Mouse (Mus musculus): Measurements from ENCODE around the gene Dmwd. TPM values are rescaled to one million over a fixed set of nuclear protein-coding genes. Genes with fewer than 3 reads are reported as not detected.

Dmwd gene
- polyA plus RNA-seq, 2 experiments: 21.8 to 126 TPM

GRCm38 (mm10) chr7:19080451-19080950 lies 4.5 kb downstream of the Dmwd start:
- TF ChIP-seq POLR2A (IDR thresholded peaks at IDR 0.05; ENCODE audit: borderline replicate concordance, extremely low read depth, insufficient read depth, insufficient read length): no peak
- Histone ChIP-seq H3K4me3 (replicated peaks; ENCODE audit: low read length) (no peak overlapping the region), H3K9me3 (ENCODE audit: control insufficient read depth, low read length) (no peaks in the 10 kb centered on the region), H3K36me3 (ENCODE audit: control insufficient read depth, insufficient read depth, low read length) (peaks cover 58% of the 10 kb centered on the region), H3K27ac (replicated peaks; ENCODE audit: low read depth, low read length) (no peak overlapping the region), H3K4me2 (replicated peaks; ENCODE audit: low read depth, low read length, severe bottlenecking) (no peak overlapping the region), H3K9ac (ENCODE audit: low read depth, low read length, severe bottlenecking) (no peak overlapping the region), H3K4me1 (ENCODE audit: control insufficient read depth, insufficient read depth, low read length) (peaks cover 35% of the 10 kb centered on the region), H3K27me3 (ENCODE audit: control insufficient read depth, insufficient read depth, low read length) (no peaks in the 10 kb centered on the region)
- DNase-seq (ENCODE audit: low spot score) (no peak), ATAC-seq (ENCODE audit: low FRiP score, low read depth) (no peak)
- WGBS: 87% methylated on average over 19 of the region's 19 CpGs

- no peak overlapping the region for H3K9ac ChIP-seq (ENCODE audit: low read depth, low read length, severe bottlenecking)
- no peak overlapping the region for H3K27ac ChIP-seq (replicated peaks; ENCODE audit: low read depth, low read length)
- H3K36me3 ChIP-seq (ENCODE audit: control insufficient read depth, insufficient read depth, low read length): peaks cover 61% of the 10 kb centered on the region
- H3K27me3 ChIP-seq (ENCODE audit: control insufficient read depth, insufficient read depth, low read length): no peaks in the 10 kb centered on the region
- ATAC-seq (ENCODE audit: low FRiP score, low read depth) (no peak), DNase-seq (ENCODE audit: low spot score) (no peak)
- TF ChIP-seq POLR2A (IDR thresholded peaks at IDR 0.05; ENCODE audit: borderline replicate concordance, extremely low read depth, insufficient read depth, insufficient read length): no peak
- no peak overlapping the region for H3K4me3 ChIP-seq (replicated peaks; ENCODE audit: low read length)
- no peak overlapping the region for H3K4me2 ChIP-seq (replicated peaks; ENCODE audit: low read depth, low read length, severe bottlenecking)
- WGBS: 84% methylated on average over 4 of the region's 4 CpGs
- no peaks in the 10 kb centered on the region for H3K9me3 ChIP-seq (ENCODE audit: control insufficient read depth, low read length)
- H3K4me1 ChIP-seq (ENCODE audit: control insufficient read depth, insufficient read depth, low read length): peaks cover 32% of the 10 kb centered on the region
Observed at GRCm38 (mm10) chr7:19082171-19082570, 6.1 kb downstream of the Dmwd start.

GRCm38 (mm10) chr7:19083096-19083495 lies 7.1 kb downstream of the Dmwd start:
- 55% methylated on average over 5 of the region's 6 CpGs for WGBS
- peaks cover 26% of the 10 kb centered on the region for H3K4me1 ChIP-seq (ENCODE audit: control insufficient read depth, insufficient read depth, low read length)
- H3K27ac ChIP-seq (replicated peaks; ENCODE audit: low read depth, low read length): 0 out of 2 replicates have a peak overlapping the region, but pooled peaks have one; percentile 5
- peak overlapping the region; percentile 12; the same call in 1 of the 2 replicates for H3K9ac ChIP-seq (ENCODE audit: low read depth, low read length, severe bottlenecking)
- peaks cover 69% of the 10 kb centered on the region for H3K36me3 ChIP-seq (ENCODE audit: control insufficient read depth, insufficient read depth, low read length)
- no peaks in the 10 kb centered on the region for H3K9me3 ChIP-seq (ENCODE audit: control insufficient read depth, low read length)
- TF ChIP-seq POLR2A (IDR thresholded peaks at IDR 0.05; ENCODE audit: borderline replicate concordance, extremely low read depth, insufficient read depth, insufficient read length): no peak
- H3K27me3 ChIP-seq (ENCODE audit: control insufficient read depth, insufficient read depth, low read length): no peaks in the 10 kb centered on the region
- ATAC-seq (ENCODE audit: low FRiP score, low read depth): no peak
- H3K4me2 ChIP-seq (replicated peaks; ENCODE audit: low read depth, low read length, severe bottlenecking): peak overlapping the region; percentile 27
- H3K4me3 ChIP-seq (replicated peaks; ENCODE audit: low read length): no peak overlapping the region
- no peak for DNase-seq (ENCODE audit: low spot score)

- WGBS: 52% methylated on average over 10 of the region's 10 CpGs
Observed at GRCm38 (mm10) chr7:19083701-19084100, 7.7 kb downstream of the Dmwd start, which contains the start of gene Dmpk. Gene Dmpk, plus strand, starts transcription at chr7:19083849.

GRCm38 (mm10) chr7:19084277-19084771 lies 8.3 kb downstream of the Dmwd start:
- H3K27me3 ChIP-seq (ENCODE audit: control insufficient read depth, insufficient read depth, low read length): no peaks in the 10 kb centered on the region
- no peak for DNase-seq (ENCODE audit: low spot score)
- peaks cover 63% of the 10 kb centered on the region for H3K36me3 ChIP-seq (ENCODE audit: control insufficient read depth, insufficient read depth, low read length)
- H3K9me3 ChIP-seq (ENCODE audit: control insufficient read depth, low read length): no peaks in the 10 kb centered on the region
- peak overlapping the region; percentile 34; the same call in 1 of the 2 replicates for H3K9ac ChIP-seq (ENCODE audit: low read depth, low read length, severe bottlenecking)
- peaks cover 26% of the 10 kb centered on the region for H3K4me1 ChIP-seq (ENCODE audit: control insufficient read depth, insufficient read depth, low read length)
- WGBS: 57% methylated on average over 6 of the region's 6 CpGs
- H3K4me2 ChIP-seq (replicated peaks; ENCODE audit: low read depth, low read length, severe bottlenecking): peak overlapping the region; percentile 27
- no peak for TF ChIP-seq POLR2A (IDR thresholded peaks at IDR 0.05; ENCODE audit: borderline replicate concordance, extremely low read depth, insufficient read depth, insufficient read length)
- no peak overlapping the region; the same call in 1 of the 2 replicates for H3K27ac ChIP-seq (replicated peaks; ENCODE audit: low read depth, low read length)
- ATAC-seq (ENCODE audit: low FRiP score, low read depth): peak; percentile 17
- peak overlapping the region; percentile 19 for H3K4me3 ChIP-seq (replicated peaks; ENCODE audit: low read length)

More at GRCm38 (mm10) chr7:19083701-19084100, 7.7 kb downstream of the Dmwd start, which contains the start of gene Dmpk:
- Histone ChIP-seq H3K9ac (ENCODE audit: low read depth, low read length, severe bottlenecking) (peak within 1 kb of the TSS; percentile 34; the same call in 1 of the 2 replicates), H3K9me3 (ENCODE audit: control insufficient read depth, low read length) (no peaks in the 10 kb centered on the region), H3K36me3 (ENCODE audit: control insufficient read depth, insufficient read depth, low read length) (peaks cover 64% of the 10 kb centered on the region), H3K4me3 (replicated peaks; ENCODE audit: low read length) (peak within 1 kb of the TSS; percentile 19), H3K4me2 (replicated peaks; ENCODE audit: low read depth, low read length, severe bottlenecking) (peak within 1 kb of the TSS; percentile 27), H3K4me1 (ENCODE audit: control insufficient read depth, insufficient read depth, low read length) (peaks cover 26% of the 10 kb centered on the region), H3K27me3 (ENCODE audit: control insufficient read depth, insufficient read depth, low read length) (no peaks in the 10 kb centered on the region), H3K27ac (replicated peaks; ENCODE audit: low read depth, low read length) (peak within 1 kb of the TSS; percentile 5; the same call in 1 of the 2 replicates)
- peak; percentile 34 for ATAC-seq (ENCODE audit: low FRiP score, low read depth)
- DNase-seq (ENCODE audit: low spot score): no peak
- TF ChIP-seq POLR2A (IDR thresholded peaks at IDR 0.05; ENCODE audit: borderline replicate concordance, extremely low read depth, insufficient read depth, insufficient read length): no peak
